Comparison of ENCODE assay signal across 21 mouse cellular contexts in genomic region chr7:97210064-97210685, GRCm38 (mm10).
DNase-seq lines count a peak whose midpoint lies in the region; ATAC-seq lines count a peak whose summit lies in the region.
"Had no signal": no experiment of that assay in that cellular context is flagged by ENCODE, and none has a peak within 500 bp of the region (broad histone marks: within the 10 kb centered on the region; RNA-seq: fewer than 3 reads in every experiment).

No protein-coding gene starts in this region.

- no peaks in the 10 kb centered on the region for H3K9me3 ChIP-seq in liver, embryonic 15.5 days (replicated peaks)
- H3K9me3 ChIP-seq in forebrain, embryonic 12.5 days, result no peaks in the 10 kb centered on the region
- no peaks in the 10 kb centered on the region for H3K9me3 ChIP-seq in intestine, embryonic 16.5 days (ENCODE audit: control insufficient read depth, low read length)
- H3K9me3 ChIP-seq: embryonic facial prominence, embryonic 15.5 days; forebrain, embryonic 10.5 days; heart, embryonic 13.5 days; neural tube, embryonic 12.5 days had no signal

- peaks cover 38% of the 10 kb centered on the region for H3K4me1 ChIP-seq in liver, embryonic 15.5 days (replicated peaks)
- no peaks in the 10 kb centered on the region for H3K4me1 ChIP-seq in forebrain, embryonic 12.5 days
- H3K4me1 ChIP-seq in intestine, embryonic 16.5 days (ENCODE audit: control insufficient read depth, insufficient read depth, low read length), result peaks cover 6% of the 10 kb centered on the region; the same call in 1 of the 2 replicates
- H3K4me1 ChIP-seq: embryonic facial prominence, embryonic 15.5 days; forebrain, embryonic 10.5 days; neural tube, embryonic 12.5 days had no signal

- no peak overlapping the region for H3K4me3 ChIP-seq in liver, embryonic 15.5 days (replicated peaks)
- H3K4me3 ChIP-seq in forebrain, embryonic 12.5 days (replicated peaks), result no peak overlapping the region
- H3K4me3 ChIP-seq in intestine, embryonic 16.5 days (ENCODE audit: low read length), result no peak overlapping the region
- H3K4me3 ChIP-seq: embryonic facial prominence, embryonic 15.5 days; forebrain, embryonic 10.5 days; heart, embryonic 13.5 days; neural tube, embryonic 12.5 days had no signal

- DNase-seq in lung, postnatal 36 days, result peak; percentile 49
- no peak for DNase-seq in lung, postnatal 10 days
- DNase-seq in c-Kit-positive CD71-positive TER-119-positive erythroid progenitor cells, embryonic 14.5 days (ENCODE audit: low spot score), result peak; percentile 81
- no peak for DNase-seq in right cerebral cortex, postnatal 36 days (ENCODE audit: low spot score in 2 of 2)
- DNase-seq: adrenal gland, adult 8-10 months; cerebellum, adult 9-11 months; embryo, embryonic 11 days; gastrocnemius, postnatal 36 days; heart, postnatal 36 days; kidney, postnatal 4 days; right cerebral cortex, postnatal 4 days; thymus, postnatal 4 days had no signal

- no peak overlapping the region for H3K9ac ChIP-seq in liver, embryonic 15.5 days
- H3K9ac ChIP-seq in forebrain, embryonic 12.5 days, result no peak overlapping the region
- no peak overlapping the region for H3K9ac ChIP-seq in intestine, embryonic 16.5 days (ENCODE audit: low read depth, low read length)
- H3K9ac ChIP-seq: embryonic facial prominence, embryonic 15.5 days; heart, embryonic 13.5 days; neural tube, embryonic 12.5 days had no signal

- peak overlapping the region; percentile 32 for H3K4me2 ChIP-seq in liver, embryonic 15.5 days
- no peak overlapping the region for H3K4me2 ChIP-seq in forebrain, embryonic 12.5 days
- H3K4me2 ChIP-seq in intestine, embryonic 16.5 days (ENCODE audit: low read depth, low read length), result no peak overlapping the region
- H3K4me2 ChIP-seq: embryonic facial prominence, embryonic 15.5 days; heart, embryonic 13.5 days; midbrain, embryonic 11.5 days; neural tube, embryonic 12.5 days had no signal

- peak overlapping the region; percentile 73 for H3K27ac ChIP-seq in liver, embryonic 15.5 days (replicated peaks)
- H3K27ac ChIP-seq in forebrain, embryonic 12.5 days, result no peak overlapping the region
- H3K27ac ChIP-seq in intestine, embryonic 16.5 days (ENCODE audit: low read length), result no peak overlapping the region
- H3K27ac ChIP-seq: embryonic facial prominence, embryonic 15.5 days; forebrain, embryonic 10.5 days; neural tube, embryonic 12.5 days had no signal

- no peaks in the 10 kb centered on the region for H3K27me3 ChIP-seq in liver, embryonic 15.5 days
- H3K27me3 ChIP-seq in forebrain, embryonic 12.5 days, result no peaks in the 10 kb centered on the region
- no peaks in the 10 kb centered on the region for H3K27me3 ChIP-seq in intestine, embryonic 16.5 days (replicated peaks; ENCODE audit: control insufficient read depth, insufficient read depth, low read length)
- H3K27me3 ChIP-seq: embryonic facial prominence, embryonic 15.5 days; heart, embryonic 13.5 days; neural tube, embryonic 12.5 days had no signal

- peak; percentile 63 for ATAC-seq in liver, embryonic 15.5 days (ENCODE audit: insufficient read depth)
- ATAC-seq in neutrophil, adult 5-6 weeks (ENCODE audit: extremely low read depth, insufficient number of reproducible peaks, low FRiP score, poor library complexity, severe bottlenecking), result peak; percentile 36; the same call in 1 of the 2 replicates
- no peak for ATAC-seq in forebrain, embryonic 12.5 days (ENCODE audit: low FRiP score)
- no peak for ATAC-seq in intestine, embryonic 16.5 days

- no peaks in the 10 kb centered on the region for H3K36me3 ChIP-seq in liver, embryonic 15.5 days (replicated peaks)
- no peaks in the 10 kb centered on the region for H3K36me3 ChIP-seq in forebrain, embryonic 12.5 days (replicated peaks)
- H3K36me3 ChIP-seq in intestine, embryonic 16.5 days (ENCODE audit: control insufficient read depth, insufficient read depth, low read length), result no peaks in the 10 kb centered on the region
- H3K36me3 ChIP-seq: embryonic facial prominence, embryonic 15.5 days; forebrain, embryonic 10.5 days; heart, embryonic 13.5 days; neural tube, embryonic 12.5 days had no signal

Comparison
In these comparisons a context has a peak if more than half of its experiments do, and no peak if none do; other contexts are left out.
1. DNase-seq: peak in lung, postnatal 36 days (single experiment) and c-Kit-positive CD71-positive TER-119-positive erythroid progenitor cells, embryonic 14.5 days (single experiment); none in lung, postnatal 10 days (single experiment) and right cerebral cortex, postnatal 36 days (0 of 2).
2. ATAC-seq: peak in liver, embryonic 15.5 days (single experiment) and neutrophil, adult 5-6 weeks (single experiment); none in forebrain, embryonic 12.5 days (single experiment) and intestine, embryonic 16.5 days (single experiment).